Mouse (Mus musculus) heart, embryonic 14.5 days (tissue): ENCODE measurements around the gene Adamtsl3. TPM values are rescaled to one million over a fixed set of nuclear protein-coding genes. Genes with fewer than 3 reads are reported as not detected.
A peak's percentile ranks its signal among the peaks of the same experiment; 100 is the strongest.
"Not testable (repeated sequence)": the region's sequence is repeated elsewhere in the genome, so short reads cannot be mapped to it uniquely, and the experiment has no call there.

ENCODE experiments used
- ATAC-seq: fragments of 200-750 bp; cut with Nextera tagmentation; 2 replicates; pipeline ENCODE4 v1.8.0; 2017; ENCODE audit warnings: low read depth, moderate TSS enrichment; ENCODE audit not compliant: insufficient number of reproducible peaks, insufficient read depth, low FRiP score
- H3K27ac ChIP-seq, 2 experiments: fragments of 200-500 bp in 1 of 2; fragments of 300-500 bp in 1 of 2; sonication (generic) in 1 of 2; replicated peaks in 1 of 2; 2 replicates each; pipeline ENCODE4 v1.5.1; 2012 to 2014; ENCODE audit warnings: low read depth in 2 of 2, low read length in 2 of 2, control low read depth in 1 of 2, mild to moderate bottlenecking in 1 of 2, mixed read lengths in 1 of 2; ENCODE audit not compliant: control insufficient read depth in 1 of 2, insufficient read depth in 1 of 2
- H3K27me3 ChIP-seq: fragments of 300-500 bp; sonication (generic); 2 replicates; pipeline ENCODE4 v1.6.1; 2014; ENCODE audit warnings: mild to moderate bottlenecking, low read length, control low read depth; ENCODE audit not compliant: control insufficient read depth, insufficient read depth
- H3K36me3 ChIP-seq: fragments of 300-500 bp; sonication (generic); 2 replicates; pipeline ENCODE4 v1.6.1; 2014; ENCODE audit warnings: mild to moderate bottlenecking, control low read depth, low read length, mixed read lengths; ENCODE audit not compliant: control insufficient read depth, insufficient read depth
- H3K4me1 ChIP-seq, 2 experiments: fragments of 200-500 bp in 1 of 2; fragments of 300-500 bp in 1 of 2; sonication (generic) in 1 of 2; 2 replicates each; pipeline ENCODE4 v1.6.1; 2012 to 2014; ENCODE audit warnings: low read length in 2 of 2, control low read depth in 1 of 2, mixed read lengths in 1 of 2; ENCODE audit not compliant: control insufficient read depth in 2 of 2, insufficient read depth in 2 of 2
- H3K4me2 ChIP-seq: fragments of 300-500 bp; sonication (generic); 2 replicates; pipeline ENCODE4 v1.6.1; 2014; ENCODE audit warnings: mild to moderate bottlenecking, low read length
- H3K4me3 ChIP-seq, 2 experiments: fragments of 200-500 bp in 1 of 2; fragments of 300-500 bp in 1 of 2; sonication (generic) in 1 of 2; 2 replicates each; pipeline ENCODE4 v1.5.1; 2012 to 2014; ENCODE audit warnings: low read length in 2 of 2, mild to moderate bottlenecking in 2 of 2, control low read depth in 1 of 2, low read depth in 1 of 2, moderate library complexity in 1 of 2; ENCODE audit not compliant: control insufficient read depth in 1 of 2, insufficient read depth in 1 of 2
- H3K9ac ChIP-seq: fragments of 300-500 bp; sonication (generic); 2 replicates; pipeline ENCODE4 v1.6.1; 2014; ENCODE audit warnings: mild to moderate bottlenecking, low read length
- H3K9me3 ChIP-seq: fragments of 300-500 bp; sonication (generic); 2 replicates; pipeline ENCODE4 v1.6.1; 2016; ENCODE audit warnings: low read length, control low read depth; ENCODE audit not compliant: control insufficient read depth
- WGBS: fragments of 180-500 bp; shearing (Covaris S2); extraction: QIAGEN DNeasy Blood & Tissue Kit; methylation state at CpG from one replicate; pipeline ENCODE4 v1.1.7; 2014; 5-methylcytosine and 5-hydroxymethylcytosine counted together
- polyA plus RNA-seq: library from polyadenylated mRNA; unstranded; fragments of >200 nt; fragmentation: Nextera tagmentation; extraction: Ambion mirVana; gene quantifications from 2 replicates; pipeline ENCODE4 v1.2.1, GENCODE M21; 2014

Adamtsl3 gene
- polyA plus RNA-seq, 1 experiment from 2014 or later = 2.7 TPM

GRCm38 (mm10) chr7:82420329-82421052 is 85.0 kb downstream of the Adamtsl3 start:
- not testable (repeated sequence) for ATAC-seq, H3K27me3 ChIP-seq, H3K9me3 ChIP-seq, H3K9ac ChIP-seq, H3K36me3 ChIP-seq, H3K27ac ChIP-seq, H3K4me3 ChIP-seq, H3K4me2 ChIP-seq
- H3K4me1 ChIP-seq = peaks cover 25 to 38% of the 10 kb centered on the region in 2 experiments
- 63% methylated on average over 6 of the region's 6 CpGs for WGBS

GRCm38 (mm10) chr7:82422561-82422960 is 87.1 kb downstream of the Adamtsl3 start:
- H3K4me2 ChIP-seq = peak overlapping the region; percentile 29; the same call in 1 of the 2 replicates
- peak; percentile 77 for ATAC-seq
- WGBS = 4% methylated on average over 3 of the region's 3 CpGs

GRCm38 (mm10) chr7:82423602-82424001 is 88.1 kb downstream of the Adamtsl3 start:
- 75% methylated on average over 2 of the region's 2 CpGs for WGBS
- Histone ChIP-seq H3K4me3 (no peak overlapping the region), H3K27me3 (no peaks in the 10 kb centered on the region), H3K4me2 (no peak overlapping the region), H3K27ac (peak overlapping the region; percentile 92), H3K9me3 (no peaks in the 10 kb centered on the region), H3K36me3 (no peaks in the 10 kb centered on the region), H3K9ac (no peak overlapping the region), H3K4me1 (peaks cover 25 to 46% of the 10 kb centered on the region in 2 experiments)
- no peak for ATAC-seq

More at GRCm38 (mm10) chr7:82422561-82422960, 87.1 kb downstream of the Adamtsl3 start:
- peak overlapping the region; percentile 92 for H3K27ac ChIP-seq
- no peak overlapping the region for H3K9ac ChIP-seq
- no peak overlapping the region for H3K4me3 ChIP-seq
- H3K36me3 ChIP-seq = no peaks in the 10 kb centered on the region
- H3K9me3 ChIP-seq = no peaks in the 10 kb centered on the region
- peaks cover 25 to 46% of the 10 kb centered on the region in 2 experiments for H3K4me1 ChIP-seq
- no peaks in the 10 kb centered on the region for H3K27me3 ChIP-seq

GRCm38 (mm10) chr7:82424281-82424680 is 88.8 kb downstream of the Adamtsl3 start:
- Histone ChIP-seq H3K4me3 (no peak overlapping the region), H3K27me3 (no peaks in the 10 kb centered on the region), H3K36me3 (no peaks in the 10 kb centered on the region), H3K4me1 (peaks cover 25 to 46% of the 10 kb centered on the region in 2 experiments), H3K9ac (no peak overlapping the region), H3K4me2 (no peak overlapping the region), H3K27ac (peak overlapping the region in 1 of 2 experiments; percentile 48; a peak in 2 of 4 replicates), H3K9me3 (no peaks in the 10 kb centered on the region)
- ATAC-seq = no peak
- WGBS = 88% methylated on average over 1 of the region's 1 CpGs

GRCm38 (mm10) chr7:82425374-82425773 is 89.9 kb downstream of the Adamtsl3 start:
- H3K4me3 ChIP-seq = peak overlapping the region; percentile 13 to 15; a peak in 2 of 4 replicates
- peak overlapping the region; percentile 59 for H3K4me2 ChIP-seq
- peak overlapping the region; percentile 55; the same call in 1 of the 2 replicates for H3K9ac ChIP-seq
- 24% methylated on average over 11 of the region's 11 CpGs for WGBS
- H3K4me1 ChIP-seq = peaks cover 26 to 46% of the 10 kb centered on the region in 2 experiments
- H3K27ac ChIP-seq = peak overlapping the region; percentile 66
- no peaks in the 10 kb centered on the region for H3K36me3 ChIP-seq
- H3K27me3 ChIP-seq = no peaks in the 10 kb centered on the region
- no peaks in the 10 kb centered on the region for H3K9me3 ChIP-seq
- no peak for ATAC-seq

- no peaks in the 10 kb centered on the region for H3K36me3 ChIP-seq
- H3K27ac ChIP-seq = no peak overlapping the region
- WGBS = 55% methylated on average over 4 of the region's 4 CpGs
- H3K4me1 ChIP-seq = peaks cover 9 to 18% of the 10 kb centered on the region in 2 experiments
- no peak overlapping the region for H3K4me2 ChIP-seq
- no peak overlapping the region for H3K4me3 ChIP-seq
- H3K9ac ChIP-seq = no peak overlapping the region
- ATAC-seq = no peak
- no peaks in the 10 kb centered on the region for H3K9me3 ChIP-seq
- H3K27me3 ChIP-seq = no peaks in the 10 kb centered on the region
Measured at GRCm38 (mm10) chr7:82429447-82429846, 94.0 kb downstream of the Adamtsl3 start.

GRCm38 (mm10) chr7:82431572-82431971 is 96.1 kb downstream of the Adamtsl3 start:
- H3K27me3 ChIP-seq = no peaks in the 10 kb centered on the region
- H3K4me3 ChIP-seq = no peak overlapping the region
- peak; percentile 64; the same call in 1 of the 2 replicates for ATAC-seq
- no peak overlapping the region for H3K27ac ChIP-seq
- no peak overlapping the region for H3K9ac ChIP-seq
- 53% methylated on average over 2 of the region's 2 CpGs for WGBS
- no peaks in the 10 kb centered on the region for H3K9me3 ChIP-seq
- no peaks in the 10 kb centered on the region for H3K36me3 ChIP-seq
- H3K4me2 ChIP-seq = no peak overlapping the region
- H3K4me1 ChIP-seq = peaks cover 0 to 2% of the 10 kb centered on the region in 2 experiments; a peak in 1 of 4 replicates
